ENCODE assay signal across 8 mouse cellular contexts in genomic region chr9:37576436-37576930, GRCm38 (mm10). TPM values are rescaled to one million over a fixed set of nuclear protein-coding genes. Genes with fewer than 3 reads are reported as not detected.
DNase-seq lines count a peak whose midpoint lies in the region; ATAC-seq and TF ChIP-seq lines count a peak whose summit lies in the region.

No protein-coding gene starts in this region.

- H3K79me2 ChIP-seq in C2C12 (ENCODE audit: control insufficient read depth, insufficient read depth), result no peaks in the 10 kb centered on the region

- peaks cover 40% of the 10 kb centered on the region for H3K27me3 ChIP-seq in C2C12 (ENCODE audit: control insufficient read depth, insufficient read depth, insufficient read length)
- no peaks in the 10 kb centered on the region for H3K27me3 ChIP-seq in forebrain, embryonic 13.5 days
- H3K27me3 ChIP-seq in midbrain, postnatal 0 days (ENCODE audit: insufficient read depth, low read length), result no peaks in the 10 kb centered on the region

- intact Hi-C loops in gastrocnemius, postnatal 14 days (cut with DNase I; ENCODE audit: low total_unique reads), result no loop called here

- 0 out of 2 replicates have a peak overlapping the region, but pooled peaks have one; percentile 40 for H3K27ac ChIP-seq in forebrain, embryonic 13.5 days
- peak overlapping the region; percentile 77 for H3K27ac ChIP-seq in midbrain, postnatal 0 days (ENCODE audit: low read depth, low read length)

- H3K9ac ChIP-seq in forebrain, embryonic 13.5 days, result no peak overlapping the region; the same call in 1 of the 2 replicates
- H3K9ac ChIP-seq in midbrain, postnatal 0 days (replicated peaks; ENCODE audit: low read length, poor library complexity, severe bottlenecking), result peak overlapping the region; percentile 33; the same call in 1 of the 2 replicates

- peaks cover 8% of the 10 kb centered on the region for H3K4me1 ChIP-seq in forebrain, embryonic 13.5 days
- 0 out of 2 replicates have a peak, but pooled peaks cover 5% of the 10 kb centered on the region for H3K4me1 ChIP-seq in midbrain, postnatal 0 days (ENCODE audit: insufficient read depth, low read length)

- peak overlapping the region; percentile 44 for H3K4me2 ChIP-seq in forebrain, embryonic 13.5 days
- H3K4me2 ChIP-seq in midbrain, postnatal 0 days (ENCODE audit: low read depth, low read length, poor library complexity, severe bottlenecking), result peak overlapping the region; percentile 33; the same call in 1 of the 2 replicates

- peak; percentile 20 for DNase-seq in embryo, embryonic 11 days
- no peak for DNase-seq in embryo, embryonic 9.5 days (ENCODE audit: extremely low spot score)
- peak; percentile 28 to 46 for DNase-seq in layer of hippocampus, postnatal 25 days (ENCODE audit: extremely low spot score in 1 of 2, low spot score in 1 of 2)
- peak; percentile 24 for DNase-seq in midbrain, postnatal 0 days (ENCODE audit: low spot score)
- peak; percentile 49 for DNase-seq in thymus, postnatal 0 days (ENCODE audit: low spot score)
- DNase-seq in gastrocnemius, postnatal 14 days, result no peak

- WGBS in forebrain, embryonic 13.5 days, result 31% methylated on average over 14 of the region's 14 CpGs
- 34% methylated on average over 14 of the region's 14 CpGs for WGBS in midbrain, postnatal 0 days

- ATAC-seq in forebrain, embryonic 13.5 days, result peak; percentile 87
- ATAC-seq in midbrain, postnatal 0 days (ENCODE audit: low FRiP score), result peak; percentile 69; the same call in 1 of the 2 replicates

- no peaks in the 10 kb centered on the region for H3K9me3 ChIP-seq in forebrain, embryonic 13.5 days (replicated peaks)
- H3K9me3 ChIP-seq in midbrain, postnatal 0 days (ENCODE audit: low read length), result no peaks in the 10 kb centered on the region

- H3K4me3 ChIP-seq in C2C12 (ENCODE audit: insufficient read depth, poor library complexity, severe bottlenecking), result no peak overlapping the region
- H3K4me3 ChIP-seq in forebrain, embryonic 13.5 days, result no peak overlapping the region
- no peak overlapping the region for H3K4me3 ChIP-seq in midbrain, postnatal 0 days (ENCODE audit: low read depth, low read length)

- no peak for TF ChIP-seq CTCF in C2C12 (IDR thresholded peaks at IDR 0.05; ENCODE audit: control insufficient read depth, insufficient read depth, insufficient read length)
- TF ChIP-seq CTCF in midbrain, postnatal 0 days (IDR thresholded peaks at IDR 0.05), result no peak

- H3K36me3 ChIP-seq in C2C12 (ENCODE audit: control insufficient read depth, insufficient read depth), result no peaks in the 10 kb centered on the region
- no peaks in the 10 kb centered on the region for H3K36me3 ChIP-seq in forebrain, embryonic 13.5 days (ENCODE audit: poor library complexity, severe bottlenecking)
- H3K36me3 ChIP-seq in midbrain, postnatal 0 days (ENCODE audit: insufficient read depth, low read length), result no peaks in the 10 kb centered on the region

- no peaks in the 10 kb centered on the region for H3K79me3 ChIP-seq in C2C12 (ENCODE audit: low read depth)

- no peak overlapping the region for H3ac ChIP-seq in C2C12 (ENCODE audit: control insufficient read depth, insufficient read length, low read depth)

TF ChIP-seq in C2C12, 6 proteins besides CTCF, POLR2A, EP300 and RAD21:
- TF ChIP-seq FOSL1 (IDR thresholded peaks at IDR 0.05; ENCODE audit: insufficient read depth, low read length, poor library complexity, severe bottlenecking), result peak; percentile 10
- no peak for TF ChIP-seq MYOG (IDR thresholded peaks at IDR 0.05; ENCODE audit: control insufficient read depth, extremely low read depth, insufficient read length)
- peak; percentile 52 for TF ChIP-seq MAX (IDR thresholded peaks at IDR 0.05)
- TF ChIP-seq MYOD1 (IDR thresholded peaks at IDR 0.05; ENCODE audit: control insufficient read depth, insufficient read length, low read depth), result peak; percentile 68
- TF ChIP-seq CEBPB (IDR thresholded peaks at IDR 0.05; ENCODE audit: low read depth), result no peak
- TF ChIP-seq USF1 (IDR thresholded peaks at IDR 0.05; ENCODE audit: low read depth), result no peak

RNA-seq across cellular contexts. Expression of gene Siae, which starts 21.0 kb away (rescaled TPM):
- polyA plus RNA-seq in C2C12 (2012; fragmentation: generic; extraction: Trizol), result 0.51 TPM
- polyA plus RNA-seq in forebrain, embryonic 13.5 days (2015; fragmentation: Nextera tagmentation; extraction: Ambion mirVana), result 7.0 and 8.3 TPM in 2 replicates
- 10 to 100 TPM; 11.7 to 12.3 TPM for total RNA-seq in layer of hippocampus, postnatal 25 days (2021)
- total RNA-seq in midbrain, postnatal 0 days (2014; rRNA removed), result 15.2 and 15.8 TPM in 2 replicates
- polyA plus RNA-seq in midbrain, postnatal 0 days (2015; fragmentation: Nextera tagmentation; extraction: Ambion mirVana), result 14.9 and 16.1 TPM in 2 replicates
- 10.7 and 11.2 TPM in 2 replicates for polyA plus RNA-seq in thymus, postnatal 0 days (2015; fragmentation: Nextera tagmentation; extraction: Ambion mirVana)
- total RNA-seq in gastrocnemius, postnatal 14 days (2021), result 1 to 10 TPM; 3.3 to 4.6 TPM

RNA-seq across cellular contexts. Expression of gene Nrgn, which starts 23.8 kb away (rescaled TPM):
- 2.6 TPM for polyA plus RNA-seq in C2C12 (2012; fragmentation: generic; extraction: Trizol)
- 2.0 and 4.5 TPM in 2 replicates for polyA plus RNA-seq in forebrain, embryonic 13.5 days (2015; fragmentation: Nextera tagmentation; extraction: Ambion mirVana)
- 1,000 to 10,000 TPM; 1,702 to 1,721 TPM for total RNA-seq in layer of hippocampus, postnatal 25 days (2021)
- total RNA-seq in midbrain, postnatal 0 days (2014; rRNA removed), result 35.7 and 58.1 TPM in 2 replicates
- polyA plus RNA-seq in midbrain, postnatal 0 days (2015; fragmentation: Nextera tagmentation; extraction: Ambion mirVana), result 80.4 and 80.6 TPM in 2 replicates
- 6.8 and 8.4 TPM in 2 replicates for polyA plus RNA-seq in thymus, postnatal 0 days (2015; fragmentation: Nextera tagmentation; extraction: Ambion mirVana)
- total RNA-seq in gastrocnemius, postnatal 14 days (2021), result 1 to 10 TPM; 2.2 to 2.3 TPM

RNA-seq across cellular contexts. Expression of gene Spa17, which starts 37.0 kb away (rescaled TPM):
- polyA plus RNA-seq in C2C12 (2012; fragmentation: generic; extraction: Trizol), result 1.2 TPM
- polyA plus RNA-seq in forebrain, embryonic 13.5 days (2015; fragmentation: Nextera tagmentation; extraction: Ambion mirVana), result 13.1 and 15.9 TPM in 2 replicates
- total RNA-seq in layer of hippocampus, postnatal 25 days (2021), result 1 to 10 TPM; 2.3 to 2.8 TPM
- 1.2 and 1.4 TPM in 2 replicates for total RNA-seq in midbrain, postnatal 0 days (2014; rRNA removed)
- polyA plus RNA-seq in midbrain, postnatal 0 days (2015; fragmentation: Nextera tagmentation; extraction: Ambion mirVana), result 6.3 and 10.1 TPM in 2 replicates
- 2.8 and 4.3 TPM in 2 replicates for polyA plus RNA-seq in thymus, postnatal 0 days (2015; fragmentation: Nextera tagmentation; extraction: Ambion mirVana)
- 1 to 10 TPM; 1.9 to 2.2 TPM for total RNA-seq in gastrocnemius, postnatal 14 days (2021)

RNA-seq across cellular contexts. Expression of gene Vsig2, which starts 37.4 kb away (rescaled TPM):
- polyA plus RNA-seq in C2C12 (2012; fragmentation: generic; extraction: Trizol), result 0.18 TPM
- polyA plus RNA-seq in forebrain, embryonic 13.5 days (2015; fragmentation: Nextera tagmentation; extraction: Ambion mirVana), result 0.26 and 0.42 TPM in 2 replicates
- 1 to 10 TPM; 2.8 to 4.4 TPM for total RNA-seq in layer of hippocampus, postnatal 25 days (2021)
- 0.90 and 6.1 TPM in 2 replicates for total RNA-seq in midbrain, postnatal 0 days (2014; rRNA removed)
- 1.6 and 1.7 TPM in 2 replicates for polyA plus RNA-seq in midbrain, postnatal 0 days (2015; fragmentation: Nextera tagmentation; extraction: Ambion mirVana)
- 0.95 and 1.1 TPM in 2 replicates for polyA plus RNA-seq in thymus, postnatal 0 days (2015; fragmentation: Nextera tagmentation; extraction: Ambion mirVana)
- 1 to 10 TPM in 1 of 2 experiments, under 1 TPM in 1; 0.96 to 4.6 TPM for total RNA-seq in gastrocnemius, postnatal 14 days (2021)

RNA-seq across cellular contexts. Expression of gene Esam, which starts 48.6 kb away (rescaled TPM):
- 0.06 TPM for polyA plus RNA-seq in C2C12 (2012; fragmentation: generic; extraction: Trizol)
- polyA plus RNA-seq in forebrain, embryonic 13.5 days (2015; fragmentation: Nextera tagmentation; extraction: Ambion mirVana), result 29.7 and 31.5 TPM in 2 replicates
- total RNA-seq in layer of hippocampus, postnatal 25 days (2021), result 10 to 100 TPM; 17.2 to 17.8 TPM
- 29.1 and 39.3 TPM in 2 replicates for total RNA-seq in midbrain, postnatal 0 days (2014; rRNA removed)
- 35.1 and 38.6 TPM in 2 replicates for polyA plus RNA-seq in midbrain, postnatal 0 days (2015; fragmentation: Nextera tagmentation; extraction: Ambion mirVana)
- polyA plus RNA-seq in thymus, postnatal 0 days (2015; fragmentation: Nextera tagmentation; extraction: Ambion mirVana), result 17.2 and 18.1 TPM in 2 replicates
- 10 to 100 TPM; 43.4 to 58.2 TPM for total RNA-seq in gastrocnemius, postnatal 14 days (2021)

Comparison
In these comparisons a context has a peak if more than half of its experiments do, and no peak if none do; other contexts are left out.
1. DNase-seq: peak in embryo, embryonic 11 days (single experiment), layer of hippocampus, postnatal 25 days (2 of 2), midbrain, postnatal 0 days (single experiment) and thymus, postnatal 0 days (single experiment); none in embryo, embryonic 9.5 days (single experiment) and gastrocnemius, postnatal 14 days (single experiment).